Mouse (Mus musculus): ENCODE data around the gene Isoc2a.

The Isoc2a gene

DNA sequence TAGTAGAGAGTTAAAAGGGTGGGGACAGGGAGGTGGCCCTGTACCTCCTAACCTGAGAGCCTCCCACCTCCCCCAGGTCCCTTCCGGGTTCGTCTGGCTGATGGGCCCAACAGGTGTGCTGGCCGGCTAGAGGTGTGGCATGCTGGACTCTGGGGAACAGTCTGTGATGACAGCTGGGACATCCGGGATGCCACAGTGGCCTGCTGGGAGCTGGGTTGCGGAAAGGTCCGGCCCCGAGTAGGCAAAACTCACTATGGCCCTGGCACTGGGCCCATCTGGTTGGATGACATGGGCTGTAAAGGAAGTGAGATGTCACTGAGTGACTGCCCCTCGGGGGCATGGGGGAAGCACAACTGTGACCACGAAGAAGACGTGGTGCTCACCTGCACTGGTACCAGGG, 59.9 kb downstream of the Isoc2a start:
- no peak for DNase-seq (ENCODE audit: low spot score in 2 of 2)

DNA sequence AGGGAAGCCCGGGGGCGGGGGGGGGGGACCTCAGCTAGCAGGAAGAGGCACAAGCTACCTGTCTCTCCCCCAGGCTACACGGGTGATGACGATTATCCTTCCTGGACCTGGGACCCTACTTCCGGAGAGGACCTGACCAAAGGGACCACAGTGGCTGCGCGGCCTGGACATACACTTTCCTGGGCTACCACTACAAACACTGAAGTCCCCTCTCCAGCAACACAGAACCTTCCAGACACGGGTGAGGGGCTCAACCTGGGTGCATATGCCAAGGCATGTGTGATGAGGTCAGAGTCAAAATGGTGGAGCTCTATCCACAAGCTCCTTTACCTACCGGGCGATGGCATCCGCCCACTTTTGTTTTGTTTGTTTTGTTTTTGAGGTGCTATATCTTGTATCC, 60.4 kb downstream of the Isoc2a start:
- no peak for DNase-seq (ENCODE audit: low spot score in 2 of 2)

DNA sequence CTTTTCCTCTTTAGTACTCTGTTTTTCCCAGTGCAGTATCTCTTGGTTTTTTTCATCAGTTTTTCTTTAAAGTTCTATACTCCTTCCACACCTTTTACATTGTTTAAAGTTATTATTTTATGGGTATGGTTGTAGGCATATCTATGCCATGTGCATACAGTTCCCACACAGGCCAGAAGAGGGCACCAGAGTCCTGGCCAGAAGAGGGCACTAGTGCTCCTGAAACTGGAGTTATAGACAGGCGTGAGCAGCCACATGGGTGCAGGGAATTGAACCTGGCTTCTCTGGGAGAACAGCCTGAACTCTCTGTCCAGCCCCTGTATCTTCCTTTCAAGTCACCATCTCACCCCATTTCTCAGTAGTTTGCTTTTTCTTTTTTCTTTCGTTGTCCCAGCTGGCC, 61.5 kb downstream of the Isoc2a start:
- DNase-seq (ENCODE audit: low spot score in 2 of 2), result peak in 1 of 2 experiments; percentile 41

DNA sequence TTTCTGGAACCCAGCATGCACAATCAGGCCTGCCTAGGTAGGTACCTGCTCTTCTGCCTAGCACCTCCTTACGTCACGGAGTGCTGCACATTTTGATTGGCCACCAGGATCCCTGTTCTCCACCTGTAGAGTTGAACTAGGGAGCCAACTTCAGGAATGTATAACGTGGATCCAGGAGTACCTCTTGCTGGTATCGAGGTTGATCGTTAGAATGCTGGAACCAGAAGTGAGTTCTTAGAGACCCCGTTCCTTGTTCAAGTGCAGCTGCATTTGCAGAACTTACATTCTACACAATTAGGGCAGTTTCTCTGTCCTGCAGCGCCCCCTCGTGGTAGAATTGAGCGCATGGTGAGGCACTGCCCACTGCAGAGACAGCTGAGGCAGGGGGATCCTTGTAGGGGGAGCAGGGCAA, 63.1 kb downstream of the Isoc2a start:
- peak; percentile 79 to 83 for DNase-seq (ENCODE audit: low spot score in 2 of 2)

DNA sequence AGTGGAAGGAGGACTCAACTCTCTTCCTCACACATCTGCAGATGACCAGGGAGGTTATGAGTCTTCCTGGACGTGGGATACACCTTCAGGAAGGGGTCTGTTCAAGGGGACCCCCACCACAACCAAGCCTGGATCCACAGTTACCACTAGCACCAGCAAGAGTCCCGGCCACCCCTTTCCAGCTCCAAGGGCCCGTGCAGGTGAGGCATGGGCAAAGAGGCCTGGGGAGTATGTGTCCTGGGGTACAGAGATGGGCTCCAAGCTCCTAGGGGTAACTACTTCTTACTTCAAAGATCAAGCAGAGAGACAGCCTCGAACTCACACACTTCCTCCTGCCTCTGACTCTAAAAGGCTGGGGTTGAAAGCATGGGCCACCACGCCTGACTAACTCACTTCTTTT, 65.7 kb downstream of the Isoc2a start:
- no peak for DNase-seq (ENCODE audit: low spot score in 2 of 2)

DNA sequence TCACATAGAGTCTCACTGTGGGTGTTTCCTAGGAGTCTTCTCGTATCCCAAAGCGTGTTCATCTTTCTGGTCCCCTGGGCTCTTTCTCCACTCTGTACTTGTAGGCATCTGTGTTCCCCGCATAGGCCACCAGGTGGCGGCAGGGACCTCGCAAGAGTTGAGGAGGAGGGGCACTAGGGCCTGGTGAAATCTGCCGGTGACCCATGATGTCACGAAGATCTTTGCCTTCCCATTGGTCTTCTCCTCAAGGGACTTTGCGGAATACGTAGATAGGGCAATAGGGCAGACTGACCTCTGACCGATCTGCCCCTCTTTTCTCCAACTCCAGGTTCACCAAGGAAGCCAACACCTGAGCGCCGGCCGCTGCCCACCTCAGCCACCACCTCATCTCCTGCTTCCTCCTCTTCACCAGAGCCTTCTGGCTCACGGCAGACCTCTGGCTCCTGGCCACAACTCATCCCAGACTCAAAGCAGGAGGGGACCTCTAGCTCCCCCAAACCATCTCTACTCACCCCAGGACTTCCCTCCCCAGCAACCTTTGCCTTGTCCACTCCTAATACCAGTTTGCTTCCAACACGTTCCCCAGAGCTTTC, 66.4 kb downstream of the Isoc2a start:
- DNase-seq (ENCODE audit: low spot score in 2 of 2), result peak; percentile 94 to 96
